Mouse (Mus musculus): Measurements from ENCODE around the gene Zfp958. TPM values are rescaled to one million over a fixed set of nuclear protein-coding genes. Genes with fewer than 3 reads are reported as not detected.
A peak's percentile ranks its signal among the peaks of the same experiment; 100 is the strongest.
"Not testable (repeated sequence)": the region's sequence is repeated elsewhere in the genome, so short reads cannot be mapped to it uniquely, and the experiment has no call there.

The Zfp958 gene
- 1 to 10 TPM; 6.3 to 8.1 TPM for total RNA-seq (2021)
- long read RNA-seq, experiment 1, partial matches to known transcripts: 0 of 6 reads
- long read RNA-seq, experiment 1, other reads (novel, unspliced or antisense): 4 of 6 reads
- long read RNA-seq, experiment 2, partial matches to known transcripts: 0 of 4 reads
- long read RNA-seq, experiment 2, other reads (novel, unspliced or antisense): 4 of 4 reads

DNA sequence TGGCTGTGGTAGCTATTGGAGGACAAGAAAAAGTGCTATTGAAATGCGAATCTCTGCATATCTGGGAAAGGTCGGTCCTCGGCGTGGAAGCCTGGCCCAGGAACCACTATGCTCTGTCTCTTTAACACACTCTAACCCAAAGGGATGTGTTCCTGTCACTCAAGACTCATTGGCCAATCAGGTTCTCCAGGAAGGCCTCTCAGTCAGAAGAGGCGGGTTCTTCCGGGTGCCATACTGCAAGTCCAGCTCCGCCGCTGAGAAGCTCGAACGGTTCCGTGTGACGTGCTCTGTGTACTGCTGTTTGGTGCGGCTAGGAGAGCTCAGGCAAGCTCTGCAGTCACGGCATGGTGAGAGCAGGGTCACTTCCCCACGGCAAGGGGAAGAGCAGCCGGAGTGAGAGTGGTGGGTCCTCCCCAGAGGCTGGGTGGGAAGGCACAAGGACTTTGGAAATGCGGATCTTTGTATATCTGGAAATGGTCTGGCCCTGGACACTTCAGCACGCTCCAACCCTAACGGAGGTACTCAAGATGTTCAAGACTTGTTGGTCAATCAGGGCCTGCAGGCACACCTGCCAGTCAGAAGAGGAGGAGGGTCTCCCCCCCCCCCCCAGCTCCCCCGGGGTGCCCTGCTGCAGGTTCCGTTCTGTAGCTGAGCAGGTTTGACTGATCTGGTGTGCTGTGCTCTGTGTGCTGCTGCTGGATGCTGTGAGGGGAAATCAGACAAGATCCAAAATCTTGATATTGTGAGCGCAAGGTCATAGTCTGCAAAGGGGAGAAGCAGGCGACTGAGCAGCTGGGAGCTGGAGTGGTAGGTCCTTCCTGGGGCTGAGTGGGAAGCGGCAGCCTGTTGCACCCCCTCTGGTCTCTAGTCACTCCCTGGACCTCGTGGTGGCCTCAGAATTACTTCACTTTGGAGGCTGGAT, at the start of gene Zfp958:
Gene Zfp958 (plus strand): TSS at position 236 of the 922 bp plus-strand sequence.
- DNase-seq: peak; percentile 91

DNA sequence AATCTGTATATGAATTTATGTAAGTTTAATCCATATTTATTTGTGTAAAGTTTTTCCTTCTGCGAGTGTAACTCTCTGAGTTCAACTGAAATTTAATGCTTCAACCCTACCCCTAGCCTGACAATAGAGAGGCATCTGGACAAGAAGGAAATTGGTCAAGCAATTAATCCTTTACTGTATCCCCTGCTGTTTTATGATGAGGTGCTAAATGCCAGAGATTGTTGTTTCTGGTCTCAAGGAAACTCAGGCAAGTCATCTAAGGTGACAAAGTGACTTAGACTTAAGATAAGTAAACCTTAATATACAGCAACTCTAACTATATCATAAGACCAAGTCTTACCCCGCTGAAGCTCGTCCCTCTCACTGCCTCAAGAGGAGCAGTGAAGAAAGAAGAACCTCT, 31.0 kb upstream of the Zfp958 start:
- no peak for DNase-seq

DNA sequence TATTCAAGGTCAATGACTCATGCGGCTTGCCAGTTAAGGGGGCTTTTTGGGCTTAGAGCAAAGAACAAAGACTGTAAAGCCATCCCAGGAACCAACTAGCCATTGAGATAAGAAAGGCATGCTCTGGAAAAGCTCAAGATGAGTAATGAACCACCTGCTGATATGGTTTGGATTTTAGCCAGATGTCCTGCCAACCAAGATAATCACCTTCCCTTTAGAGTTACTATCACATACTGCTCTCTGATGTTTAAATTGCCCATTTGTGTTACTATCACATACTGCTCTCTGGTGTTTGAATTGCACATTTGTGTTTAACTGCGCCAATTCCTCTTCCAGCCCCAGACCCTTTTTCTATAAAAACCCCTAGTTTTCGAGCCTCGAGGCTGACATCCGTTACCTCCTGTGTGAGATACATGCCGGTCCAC, 30.2 kb upstream of the Zfp958 start:
- DNase-seq: no peak

DNA sequence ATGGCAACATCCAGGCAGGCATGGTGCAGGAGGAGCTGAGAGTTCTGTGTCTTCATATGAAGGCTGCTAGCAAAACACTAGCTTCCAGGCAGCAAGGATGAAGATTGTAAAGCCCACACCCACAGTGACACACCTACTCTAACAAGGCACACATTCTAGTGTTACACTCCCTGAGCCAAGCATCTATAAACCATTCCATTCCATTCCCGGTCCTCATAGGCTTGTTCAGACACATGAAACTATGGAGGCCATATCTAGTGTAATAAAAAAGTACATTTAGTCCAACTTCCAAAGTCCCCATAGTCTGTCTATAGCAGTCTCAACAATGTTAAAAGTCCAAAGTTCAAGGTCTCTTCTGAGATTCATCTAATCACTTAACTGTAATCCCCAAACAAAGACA, 28.3 kb upstream of the Zfp958 start:
- no peak for DNase-seq

DNA sequence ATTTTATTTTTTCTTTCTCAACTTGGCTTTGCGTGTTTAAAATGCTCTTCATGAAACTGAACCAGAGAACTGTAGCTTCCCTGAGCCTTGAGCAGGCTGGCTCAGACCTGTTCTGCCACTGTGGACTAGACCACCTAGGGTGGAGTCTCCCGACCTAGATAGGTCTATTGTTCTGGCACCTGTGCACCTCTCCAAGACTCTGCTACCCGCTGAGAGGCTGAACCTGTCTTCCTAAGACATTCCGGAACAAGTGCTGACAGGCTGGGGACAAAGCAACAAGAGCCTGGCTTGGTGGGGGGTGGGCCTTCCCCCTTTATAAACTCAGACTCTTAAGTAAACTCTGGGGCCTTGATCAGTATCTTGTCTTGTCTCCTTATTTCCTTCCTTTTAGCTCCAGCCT, 26.6 kb upstream of the Zfp958 start:
- DNase-seq: no peak

DNA sequence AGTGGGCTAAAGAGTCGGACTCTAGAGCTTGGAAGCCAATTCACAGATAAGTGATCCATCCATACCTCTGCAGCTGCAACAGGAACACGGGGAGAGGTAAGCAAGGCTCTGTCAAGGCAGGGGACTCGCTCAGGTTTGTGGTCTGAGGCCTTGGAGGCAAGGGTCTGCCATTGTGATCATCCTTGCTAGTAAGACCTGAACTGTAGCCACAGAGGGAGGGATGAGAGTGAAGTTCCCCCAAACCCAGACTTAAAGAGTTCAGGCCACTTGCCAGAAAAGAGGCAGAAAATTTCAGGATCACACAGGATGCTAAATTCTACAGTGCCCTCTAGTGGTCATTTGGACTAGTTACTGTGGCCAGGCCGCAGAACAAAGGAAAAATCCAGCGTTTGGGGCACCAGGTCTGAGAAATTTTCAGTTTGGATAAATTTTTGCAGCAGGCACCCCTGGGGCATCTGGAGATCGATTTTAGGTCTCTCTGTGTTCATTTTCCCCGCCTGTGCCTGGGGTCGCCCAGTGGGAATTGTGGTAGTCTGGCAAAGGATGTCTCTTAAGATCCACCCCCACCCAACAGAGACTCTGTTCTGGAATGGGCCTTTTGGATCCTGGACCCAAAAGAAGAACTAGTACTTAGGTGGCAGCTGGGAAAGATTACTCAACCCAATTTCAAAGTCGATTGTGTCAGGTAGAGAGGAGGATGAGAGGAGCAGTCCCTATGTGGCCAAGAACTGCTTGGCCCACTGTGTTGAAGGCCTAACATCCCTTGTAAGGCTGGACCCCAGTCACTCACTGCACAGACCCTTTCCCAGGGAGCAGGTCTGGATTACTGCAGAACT, 24.6 kb upstream of the Zfp958 start:
- DNase-seq: no peak

DNA sequence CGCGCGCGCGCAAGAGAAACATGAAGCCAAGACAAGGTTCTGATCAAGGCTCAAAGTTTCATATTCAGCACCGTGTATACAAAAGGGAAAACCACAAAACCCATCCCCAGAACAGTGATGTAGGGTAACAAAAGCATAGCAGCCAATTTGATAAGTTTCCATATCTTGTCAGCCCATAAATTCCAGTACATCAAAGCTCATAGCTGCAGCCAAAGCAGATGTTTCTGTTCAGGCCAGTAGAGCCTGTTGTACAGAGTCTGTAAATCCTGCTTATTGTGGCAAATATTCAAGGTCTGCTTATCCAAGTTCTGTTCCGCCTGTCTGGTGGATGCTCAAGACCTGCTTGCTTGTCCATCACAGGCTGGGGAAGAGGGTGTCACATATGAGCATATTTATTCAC, 4.1 kb upstream of the Zfp958 start:
- DNase-seq: no peak

DNA sequence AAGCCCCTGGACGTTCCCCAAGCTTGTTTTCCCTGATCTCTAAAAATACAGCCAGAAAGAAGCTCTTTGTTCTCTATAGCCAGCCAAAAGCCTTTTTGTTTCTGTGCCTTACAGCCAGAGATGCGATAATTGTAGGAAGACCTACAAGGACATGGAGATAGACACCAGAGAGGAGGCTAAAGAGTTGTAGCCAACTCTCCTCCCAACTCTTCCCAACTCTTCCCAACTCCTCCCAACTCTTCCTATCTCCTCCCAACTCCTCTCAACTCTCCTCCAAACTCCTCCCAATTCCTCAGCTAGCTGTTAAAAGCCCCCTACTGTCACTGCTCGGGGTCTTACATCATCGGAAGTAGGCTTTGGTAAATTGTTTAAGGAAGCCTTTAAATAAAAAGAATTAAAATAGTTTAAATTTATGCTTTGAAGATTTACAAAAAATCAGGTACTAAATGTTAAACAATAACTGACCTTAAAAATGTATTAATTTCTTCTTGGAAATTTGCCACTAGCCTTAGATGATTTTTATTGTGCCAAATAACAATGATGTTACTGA, 1.3 kb upstream of the Zfp958 start:
- not testable (repeated sequence) for DNase-seq

DNA sequence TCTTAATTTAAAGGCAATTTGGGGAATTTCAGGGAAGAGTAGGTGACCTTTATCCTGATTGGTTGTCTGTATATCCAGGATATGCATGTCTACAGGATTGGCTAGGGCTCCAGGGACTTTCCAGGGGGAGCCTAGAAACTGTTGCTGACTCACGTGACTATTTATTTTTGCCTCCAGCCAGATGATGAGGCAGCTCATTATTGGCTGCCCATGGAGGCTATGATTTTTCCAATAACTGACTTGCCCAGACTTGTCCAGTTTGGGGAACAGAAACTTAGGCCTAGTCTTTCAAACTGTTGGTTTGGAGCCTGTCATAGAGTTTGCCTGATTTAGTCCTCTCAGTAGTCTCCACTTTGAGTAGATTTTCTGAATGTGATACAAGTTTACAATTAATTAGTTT, 14.4 kb downstream of the Zfp958 start:
- DNase-seq: no peak

DNA sequence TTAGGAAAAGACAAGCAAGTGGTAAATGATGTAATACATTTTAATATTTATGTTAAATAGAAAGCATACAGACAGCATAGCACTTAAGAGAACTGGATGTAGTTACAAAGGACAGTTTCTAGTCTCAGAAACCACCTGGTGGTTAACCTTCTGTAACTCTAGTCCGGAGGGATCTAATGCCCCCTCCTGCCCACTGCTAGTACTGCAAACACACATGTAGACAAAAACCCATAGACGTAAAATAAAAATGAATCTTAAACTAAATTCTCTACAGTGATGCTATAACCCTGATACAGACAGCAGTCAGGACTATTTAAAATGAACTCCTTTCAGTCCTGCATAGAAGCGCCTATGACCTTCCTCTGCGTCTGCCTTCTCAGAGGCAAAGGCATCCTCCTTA, 24.1 kb downstream of the Zfp958 start:
- DNase-seq: no peak

DNA sequence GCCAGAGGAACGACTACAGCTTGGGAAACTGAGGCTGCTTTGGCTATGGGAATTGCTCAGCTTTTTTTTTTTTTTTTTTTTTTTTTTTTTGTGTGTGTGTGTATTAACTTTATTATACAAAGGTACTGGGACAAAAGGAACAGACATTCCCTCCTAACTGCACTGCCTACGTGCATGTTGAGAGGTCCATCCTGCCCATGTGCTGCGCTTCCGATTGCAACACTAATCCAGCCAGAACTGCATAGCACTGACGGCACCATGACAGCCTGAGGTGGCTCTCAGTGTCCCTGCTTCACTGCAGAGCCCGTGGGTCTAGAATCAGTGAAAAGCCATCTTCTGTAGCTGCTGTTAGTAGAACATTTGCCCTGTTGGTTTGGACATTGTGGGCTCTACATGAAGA, 30.0 kb downstream of the Zfp958 start:
- not testable (repeated sequence) for DNase-seq

DNA sequence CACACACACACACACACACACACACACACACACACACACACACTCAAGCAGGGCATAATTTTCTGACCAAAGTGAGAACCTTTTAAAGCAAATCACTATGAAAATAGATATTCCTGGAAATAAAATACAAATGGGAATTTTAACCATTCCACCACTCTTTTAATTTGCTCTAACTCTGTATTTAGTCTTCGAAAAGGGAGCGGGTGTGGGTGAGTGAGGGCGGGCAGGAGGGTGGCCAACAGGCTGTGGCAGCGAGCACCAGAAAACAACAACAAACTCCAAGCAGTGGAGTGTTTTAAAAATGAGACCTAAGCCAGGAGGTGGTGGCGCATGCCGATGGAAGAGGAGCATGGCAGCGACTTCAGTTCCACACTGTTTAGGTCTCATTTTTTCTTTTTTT, 43.6 kb downstream of the Zfp958 start:
- DNase-seq: no peak

DNA sequence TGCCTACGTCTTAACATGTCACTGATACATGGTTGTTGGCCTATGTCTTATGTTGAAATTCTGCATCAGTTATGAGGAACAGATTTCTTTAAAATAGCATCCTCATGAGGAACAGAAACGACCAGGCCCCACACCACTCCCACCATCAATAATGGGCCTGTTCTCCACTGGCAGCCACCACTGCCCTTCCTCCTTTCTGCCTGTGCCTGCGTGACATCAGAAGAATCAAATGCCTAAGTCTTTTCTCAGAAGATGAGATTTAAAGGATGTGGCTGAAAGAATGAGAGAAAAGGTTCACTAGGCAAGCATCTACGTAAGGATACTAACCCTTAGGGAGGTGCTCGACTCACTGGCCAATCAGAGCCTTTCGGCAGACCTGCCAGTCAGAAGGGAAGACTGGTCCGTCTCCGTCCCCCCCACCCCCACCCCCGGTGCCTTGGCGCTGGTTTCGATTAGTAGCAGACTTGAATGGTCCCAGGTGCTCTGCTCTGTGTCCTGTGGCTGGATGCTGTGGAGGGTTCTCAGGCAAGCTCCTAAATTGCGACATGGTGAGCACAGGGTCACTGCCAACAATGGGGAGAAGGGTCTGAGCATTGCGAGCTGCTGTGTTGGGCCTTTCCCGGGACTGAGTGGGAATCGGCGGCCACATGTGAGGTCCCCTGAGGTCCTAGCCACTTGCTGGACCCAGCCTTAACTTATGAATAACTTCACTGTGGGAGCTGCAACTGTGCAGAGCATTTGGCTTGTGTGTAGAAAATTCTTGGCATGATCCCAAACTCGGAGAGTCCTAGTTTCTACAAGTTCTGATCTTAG, 62.4 kb downstream of the Zfp958 start:
- no peak for DNase-seq

DNA sequence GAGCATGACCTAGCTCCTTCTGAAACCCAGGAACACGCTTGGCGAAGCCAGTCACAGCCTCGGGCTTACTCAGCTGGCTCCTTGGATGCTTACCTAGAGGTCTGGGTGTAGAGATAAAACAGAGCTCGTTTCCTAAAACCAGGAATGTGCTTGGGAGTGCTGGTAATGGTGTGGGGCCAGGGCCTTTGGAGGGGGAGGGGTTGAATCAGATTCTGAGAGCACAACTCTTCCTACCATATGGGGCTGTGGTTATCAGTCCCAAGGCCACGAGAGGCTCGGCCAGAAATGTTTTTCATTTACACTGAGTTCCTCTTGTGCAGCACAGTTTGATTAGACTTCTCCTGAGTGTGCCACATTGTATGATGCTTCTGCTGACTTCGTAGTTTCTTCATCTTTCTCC, 63.6 kb downstream of the Zfp958 start:
- no peak for DNase-seq

DNA sequence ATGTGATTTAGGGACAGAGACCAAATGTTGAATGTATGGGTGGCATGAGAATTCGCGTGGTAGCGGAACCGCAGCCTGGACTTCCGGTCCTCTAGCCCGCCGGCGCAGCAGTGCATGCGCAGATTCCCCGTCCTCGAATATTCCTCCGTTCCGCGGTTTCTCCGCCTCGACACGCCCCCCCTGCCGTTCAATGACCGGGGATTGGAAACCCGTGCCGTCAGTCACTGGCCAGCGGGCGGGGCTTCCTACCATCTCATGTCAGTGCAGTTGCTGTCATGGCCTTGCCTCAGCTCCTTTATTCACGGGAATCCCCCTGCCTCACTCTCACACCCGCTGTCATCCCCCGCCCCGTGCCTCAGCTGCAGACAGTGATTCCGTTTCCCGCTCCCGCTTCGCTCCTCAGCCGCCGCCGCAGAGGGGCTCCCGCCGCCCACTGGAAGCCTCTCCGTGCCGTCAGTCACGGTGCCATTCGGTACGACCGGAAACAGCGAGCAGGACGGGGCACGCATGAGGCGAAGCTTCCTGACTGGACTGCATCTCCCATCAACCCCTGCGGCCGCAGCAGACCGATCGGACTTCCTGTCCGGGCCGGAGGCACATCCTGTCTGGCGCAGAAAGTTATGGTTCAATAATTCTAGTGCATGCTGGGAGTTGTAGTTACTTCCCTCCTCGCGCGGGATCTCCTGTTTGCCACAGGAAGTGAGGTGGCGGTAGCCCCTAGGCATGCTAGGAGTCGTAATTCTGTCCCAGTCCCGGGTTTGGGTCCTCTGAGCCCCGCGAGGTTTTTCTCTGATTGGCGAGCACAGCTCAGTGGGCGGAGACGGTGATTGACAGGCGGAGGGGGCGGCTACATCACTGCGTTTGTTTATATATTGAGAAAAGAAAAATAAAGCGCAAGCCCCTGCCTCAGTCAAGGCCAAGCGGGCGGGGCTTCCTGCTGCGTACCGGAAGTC, 64.6 kb downstream of the Zfp958 start:
- peak; percentile 97 for DNase-seq

DNA sequence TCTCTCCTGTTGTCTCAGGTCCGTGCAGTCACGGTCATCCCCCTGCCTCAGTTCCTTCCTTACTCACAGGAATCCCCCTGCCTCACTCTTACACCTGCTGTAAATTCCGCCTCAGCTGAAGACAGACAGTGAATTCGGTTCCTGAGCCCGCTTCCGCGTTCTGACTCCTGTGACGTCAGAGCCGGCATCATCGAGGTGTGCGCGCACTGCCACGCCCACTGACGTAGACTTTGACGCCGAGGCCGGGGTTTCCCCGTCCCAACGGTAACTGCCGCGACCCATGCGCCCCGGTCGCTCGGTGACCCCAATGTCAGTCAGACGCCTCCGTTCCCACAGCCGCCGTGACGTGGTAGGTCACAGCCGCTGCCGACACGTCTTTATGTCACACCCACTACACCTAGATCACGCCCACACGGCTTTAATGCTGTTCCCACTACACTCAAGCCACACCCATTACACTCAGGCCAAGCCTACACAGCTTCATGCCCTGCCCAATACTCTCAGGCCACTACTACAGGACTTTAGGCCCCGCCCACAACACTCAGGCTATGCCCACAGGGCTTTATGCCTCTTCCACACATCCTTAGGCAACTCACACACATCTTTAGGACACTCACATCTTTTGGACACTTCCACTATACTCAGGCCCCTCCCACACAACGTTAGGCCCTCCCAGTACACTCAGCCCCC, 65.4 kb downstream of the Zfp958 start:
- peak; percentile 83 for DNase-seq

DNA sequence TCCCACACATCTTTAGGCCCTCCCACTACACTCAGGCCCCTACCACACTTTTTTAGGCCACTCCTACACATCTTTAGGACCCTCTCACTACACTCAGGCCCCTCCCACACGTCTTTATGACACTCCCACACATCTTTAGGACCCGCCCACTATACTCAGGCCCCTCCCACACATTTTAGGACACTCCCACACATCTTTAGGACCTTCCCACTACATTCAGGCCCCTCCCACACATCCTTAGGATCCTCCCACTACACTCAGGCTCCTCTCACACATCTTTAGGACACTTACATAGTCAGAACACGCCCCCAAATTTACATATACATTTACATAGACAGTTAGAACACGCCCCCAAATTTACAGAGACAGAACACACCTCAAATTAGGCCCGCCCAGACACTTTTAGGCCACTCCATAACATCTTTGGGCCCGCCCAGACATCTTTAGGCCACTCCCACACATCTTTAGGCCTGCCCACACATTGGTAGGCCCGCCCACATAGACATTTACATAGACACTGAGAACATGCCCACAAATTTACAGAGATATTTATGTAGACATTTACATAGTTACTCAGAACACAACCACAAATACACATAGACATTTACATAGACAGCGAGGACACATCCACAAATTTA, 66.1 kb downstream of the Zfp958 start:
- no peak for DNase-seq

DNA sequence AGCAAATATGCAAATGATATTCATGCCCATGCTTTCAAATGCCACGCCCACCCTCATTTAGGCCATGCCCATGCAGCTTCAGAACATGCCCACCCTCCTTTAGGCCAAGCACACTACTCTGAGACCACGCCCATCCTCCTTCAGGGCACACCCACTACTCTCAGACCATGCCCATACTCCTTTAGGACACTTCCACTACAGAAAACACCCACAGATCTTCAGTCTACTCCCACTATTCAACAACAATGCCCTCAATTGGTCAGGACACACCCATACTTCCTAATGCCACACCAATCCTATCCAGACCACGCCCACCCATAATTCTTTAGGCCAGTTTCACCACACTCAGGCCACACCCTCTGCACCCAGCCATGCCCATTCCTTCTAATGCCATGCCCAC, 66.8 kb downstream of the Zfp958 start:
- DNase-seq: no peak

All from gastrocnemius, postnatal 25 days (tissue).